Mouse (Mus musculus): ENCODE results near the gene Haus7.
A peak's percentile ranks its signal among the peaks of the same experiment; 100 is the strongest.

- TF ChIP-seq POLR2A (IDR thresholded peaks at IDR 0.05; ENCODE audit: borderline replicate concordance, extremely low read depth, low read depth, low read length) (no peak), CTCF (IDR thresholded peaks at IDR 0.05; ENCODE audit: insufficient read depth, low read length) (peak; percentile 50; the same call in 1 of the 2 replicates)
Observed at GRCm38 (mm10) chrX:73490804-73491203, 32.0 kb upstream of the Haus7 start.

Data from lung, adult 2 months (tissue).